Mouse (Mus musculus): ENCODE measurements around the gene Olfr862. TPM values are rescaled to one million over a fixed set of nuclear protein-coding genes. Genes with fewer than 3 reads are reported as not detected.

The Olfr862 gene
- not detected for polyA plus RNA-seq (2021)

DNA sequence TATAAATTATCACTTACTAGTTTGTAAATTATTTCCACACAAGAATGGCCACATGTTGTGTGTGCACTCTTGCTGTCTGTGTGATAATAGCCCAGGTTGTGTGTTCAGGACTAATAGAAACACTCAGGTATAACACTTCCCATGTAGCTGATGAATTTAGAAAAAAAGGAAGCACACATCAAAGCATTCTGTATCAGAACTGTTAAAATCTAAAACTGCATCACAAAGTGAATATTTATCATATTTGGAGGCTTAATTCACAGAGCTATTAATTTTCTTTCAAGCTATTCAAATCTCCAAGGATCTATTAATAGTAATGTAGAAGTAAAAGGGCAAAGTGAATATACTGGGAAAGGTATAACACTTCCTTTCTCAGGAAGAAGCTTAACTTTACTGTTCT lies at the start of gene Olfr862:
Gene Olfr862, minus strand, starts transcription at position 101 of the 400 bp plus-strand sequence.
- ATAC-seq (no peak), DNase-seq (ENCODE audit: low read depth, low spot score) (no peak)
- TF ChIP-seq CTCF (IDR thresholded peaks at IDR 0.05): no peak
- peaks cover 6% of the 10 kb centered on the region for H3K27me3 ChIP-seq
- in situ Hi-C loops (cut with MboI; ENCODE audit: low pct_unique_long_range_greater_than_20kb): no loop called here
- POLR2A ChIA-PET: no interaction called here
- CTCF ChIA-PET: no interaction called here

DNA sequence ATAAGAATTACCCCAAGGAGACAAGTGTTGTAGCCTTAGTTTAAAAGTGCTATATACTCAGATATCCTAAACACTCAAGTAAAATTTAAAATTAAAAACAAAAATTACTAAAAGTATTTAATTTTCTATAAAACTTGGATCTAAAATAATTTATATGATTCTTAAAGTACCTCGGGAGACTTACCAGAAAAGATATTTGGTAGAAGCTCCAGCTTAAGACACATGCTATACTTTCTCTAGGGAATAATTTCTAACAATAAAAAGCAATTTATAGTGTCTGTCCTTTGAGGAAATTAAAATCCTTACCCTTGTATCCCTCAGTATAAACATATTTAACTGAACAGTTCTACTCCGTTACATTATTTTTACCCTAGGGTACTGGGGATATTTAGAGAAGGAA lies 28.8 kb upstream of the Olfr862 start, which contains the start of gene Olfr77:
Gene Olfr77, plus strand, starts transcription at position 301 of the 400 bp plus-strand sequence.
- POLR2A ChIA-PET: no interaction called here

DNA sequence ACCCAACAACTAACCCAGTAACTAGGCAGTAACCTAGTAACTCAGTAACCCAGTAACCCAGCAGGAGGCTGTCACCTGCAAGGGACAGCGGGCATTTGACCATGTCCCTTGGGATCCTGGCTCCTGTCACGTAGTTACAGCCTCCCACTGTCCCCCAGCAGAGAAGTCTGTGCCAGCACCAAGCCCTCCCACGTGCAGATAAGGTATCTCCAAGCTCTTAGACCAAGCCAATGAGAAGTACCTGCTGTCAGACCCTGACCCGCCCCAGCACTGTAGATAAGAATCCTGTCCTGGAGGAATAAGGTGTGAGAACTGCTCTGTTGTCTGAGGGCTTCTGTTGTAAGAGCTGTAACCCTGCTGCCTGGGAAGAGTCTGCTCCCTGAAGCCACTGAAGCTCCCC lies 23.4 kb upstream of the Olfr862 start:
- ATAC-seq (no peak), DNase-seq (ENCODE audit: low read depth, low spot score) (no peak)
- in situ Hi-C loops (cut with MboI; ENCODE audit: low pct_unique_long_range_greater_than_20kb): no loop called here
- POLR2A ChIA-PET: no interaction called here
- no peaks in the 10 kb centered on the region for H3K27me3 ChIP-seq
- no peak for TF ChIP-seq CTCF (IDR thresholded peaks at IDR 0.05)
- CTCF ChIA-PET: no interaction called here

More for the DNA sequence above, 28.8 kb upstream of the Olfr862 start, which contains the start of gene Olfr77:
- ATAC-seq: no peak
- no peak for TF ChIP-seq CTCF (IDR thresholded peaks at IDR 0.05)
- CTCF ChIA-PET: no interaction called here
- H3K27me3 ChIP-seq: peaks cover 20% of the 10 kb centered on the region
- in situ Hi-C loops (cut with MboI; ENCODE audit: low pct_unique_long_range_greater_than_20kb): no loop called here
- DNase-seq (ENCODE audit: low read depth, low spot score): no peak

DNA sequence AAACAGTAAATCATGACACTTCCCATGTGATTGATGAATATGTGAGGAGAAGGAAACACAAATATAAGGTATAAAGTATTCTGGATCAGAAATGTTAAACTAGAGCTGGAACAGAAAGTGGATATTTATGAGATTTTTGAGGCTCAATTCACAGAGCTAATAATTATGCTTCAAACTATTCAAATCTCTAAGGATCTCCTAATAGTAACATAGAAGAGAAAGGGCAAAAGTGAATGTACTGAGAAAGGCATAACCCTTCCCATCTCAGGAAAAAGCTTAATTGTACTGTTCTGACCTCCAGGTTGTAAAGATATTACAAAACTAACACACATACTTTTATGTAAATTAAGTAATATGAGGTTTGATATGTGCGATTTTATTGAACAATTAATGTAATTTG lies 38.2 kb downstream of the Olfr862 start, which contains the start of gene Olfr860:
Gene Olfr860, minus strand, starts transcription at position 101 of the 400 bp plus-strand sequence.
- in situ Hi-C loops (cut with MboI; ENCODE audit: low pct_unique_long_range_greater_than_20kb): no loop called here
- CTCF ChIA-PET: no interaction called here

More for the DNA sequence above, 38.2 kb downstream of the Olfr862 start, which contains the start of gene Olfr860:
- TF ChIP-seq CTCF (IDR thresholded peaks at IDR 0.05): no peak
- no peak for DNase-seq (ENCODE audit: low read depth, low spot score)
- peaks cover 27% of the 10 kb centered on the region for H3K27me3 ChIP-seq
- POLR2A ChIA-PET: no interaction called here
- ATAC-seq: no peak

Other genes with a start within 250 kb of the Olfr862 start
- not detected for gene Olfr857, start 178.6 kb downstream of the Olfr862 start, polyA plus RNA-seq (2021)
- gene Olfr58, start 107.7 kb downstream of the Olfr862 start, polyA plus RNA-seq (2021): not detected
- not detected for gene Olfr859, start 83.1 kb downstream of the Olfr862 start, polyA plus RNA-seq (2021)
- not detected for gene Olfr860, start 38.3 kb downstream of the Olfr862 start, polyA plus RNA-seq (2021)
- 2.6 TPM for gene Olfr77, start 28.9 kb upstream of the Olfr862 start, polyA plus RNA-seq (2021)
- not detected for gene Olfr866, start 140.0 kb upstream of the Olfr862 start, polyA plus RNA-seq (2021)
- not detected for gene Olfr867, start 169.6 kb upstream of the Olfr862 start, polyA plus RNA-seq (2021)
- gene Olfr868, start 210.6 kb upstream of the Olfr862 start, polyA plus RNA-seq (2021): not detected
- gene Olfr869, start 241.0 kb upstream of the Olfr862 start, polyA plus RNA-seq (2021): not detected

Measured in Patski (cell line).